Mouse (Mus musculus) T-helper 17 cell (primary cell): Measurements from ENCODE around the gene Dmrtc2.
"Not testable (repeated sequence)": the region's sequence is repeated elsewhere in the genome, so short reads cannot be mapped to it uniquely, and the experiment has no call there.

Source experiments
- in situ Hi-C, 2 experiments: fragments of 300-600 bp; cut with MboI, MseI; formaldehyde crosslinking; loops; 1 replicate in 1 of 2; 2 replicates in 1 of 2; pipeline ENCODE4 v1.15.1; 2025; ENCODE audit warnings: high pct_unique_total_duplicates in 2 of 2

Dmrtc2 gene

DNA sequence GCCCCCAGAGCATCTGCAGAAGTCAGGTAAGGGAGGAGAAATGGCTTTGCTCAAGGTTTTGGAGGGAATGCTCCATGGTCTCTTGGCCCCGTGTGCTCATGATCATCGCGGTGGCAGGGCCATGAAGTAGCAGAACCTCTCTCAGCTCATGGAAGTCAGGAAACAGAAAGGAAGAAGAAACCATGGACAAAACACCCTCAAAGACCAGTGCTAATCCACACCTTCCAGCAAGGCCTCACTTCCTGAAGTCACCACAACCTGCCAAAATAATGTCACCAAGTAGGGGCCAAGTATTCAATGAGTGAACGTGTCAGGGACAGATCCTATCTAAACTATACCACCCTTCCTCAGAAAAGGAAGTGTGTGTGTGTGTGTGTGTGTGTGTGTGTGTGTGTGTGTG, 7.0 kb upstream of the Dmrtc2 start:
- in situ Hi-C loops, result no loop called here

DNA sequence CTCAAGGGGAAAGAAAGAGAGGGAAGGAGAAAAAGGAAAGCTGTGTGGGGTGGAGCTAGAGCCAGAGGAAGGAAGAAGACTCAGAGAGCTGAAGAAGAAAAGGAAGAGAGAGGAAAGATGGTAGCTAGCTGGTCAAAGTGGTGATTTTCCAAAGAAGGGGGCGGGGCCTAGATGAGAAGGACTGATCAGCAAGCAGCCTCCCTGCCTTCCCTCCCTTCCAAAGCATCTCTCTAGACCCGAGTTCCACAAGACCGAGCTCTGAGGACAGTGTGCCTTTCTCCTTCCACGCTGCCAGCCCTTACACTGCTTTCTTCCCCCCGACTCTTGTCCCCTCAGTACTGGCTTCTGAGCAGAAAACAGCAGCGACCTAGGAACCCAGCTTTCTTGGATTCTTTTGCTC, 5.7 kb upstream of the Dmrtc2 start:
- in situ Hi-C loops, result no loop called here

DNA sequence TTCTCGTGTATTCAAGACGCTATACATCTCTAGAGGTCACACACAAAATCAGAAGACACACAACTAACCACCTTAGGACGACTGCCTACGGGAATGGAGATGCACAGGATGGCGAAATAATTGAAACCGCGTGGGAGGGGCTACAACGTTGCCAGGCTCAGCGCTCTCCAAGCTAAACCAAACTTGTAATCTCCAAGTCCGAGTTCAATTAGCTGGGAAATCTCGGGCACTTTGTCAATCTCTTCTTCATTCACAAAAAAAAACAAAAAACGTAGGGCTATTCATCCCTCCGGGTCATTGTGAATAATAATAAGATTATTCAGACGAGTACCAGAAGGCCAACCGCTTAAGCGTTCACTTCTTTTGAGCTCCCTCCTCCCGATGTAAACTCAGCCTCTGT, 777 bp upstream of the Dmrtc2 start:
- in situ Hi-C loops, result no loop called here

DNA sequence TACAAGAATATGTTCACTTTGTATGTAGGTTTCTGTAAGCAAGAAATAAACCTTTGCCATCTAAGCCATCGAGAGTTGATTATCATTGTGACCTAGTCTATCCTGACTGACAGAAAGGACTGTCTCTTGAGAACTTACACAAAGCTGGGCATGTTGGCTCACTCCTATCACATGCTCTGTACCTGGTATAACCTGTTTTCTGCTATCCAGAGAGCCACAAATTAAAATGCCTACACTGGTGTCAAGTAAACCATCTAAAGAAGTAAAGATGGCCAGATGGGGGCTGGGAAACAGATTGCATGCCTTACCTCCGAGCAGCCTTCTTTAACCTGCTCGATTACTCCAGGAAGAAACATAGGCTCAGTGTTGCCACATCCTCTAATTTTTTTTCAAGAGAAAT, 7.7 kb downstream of the Dmrtc2 start:
- in situ Hi-C loops, result no loop called here

DNA sequence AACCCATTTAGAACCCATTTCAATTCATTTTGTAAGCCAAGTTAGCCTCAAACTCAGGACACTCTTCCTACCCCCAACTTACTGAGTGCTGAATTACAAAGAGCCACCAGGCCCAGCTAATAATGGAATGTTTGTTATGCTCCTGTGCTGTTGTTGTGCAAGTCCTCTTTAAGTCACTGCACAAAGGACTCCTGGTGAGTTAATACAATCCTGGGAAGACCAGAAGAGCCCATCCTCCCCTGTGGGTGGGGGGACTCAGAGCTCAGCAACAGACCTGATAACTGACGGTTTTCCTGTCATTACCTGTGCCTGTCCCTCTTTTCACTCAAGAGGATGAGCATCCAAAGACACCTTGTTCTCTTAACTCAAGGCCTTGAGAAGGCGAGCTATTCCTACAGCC, 9.8 kb downstream of the Dmrtc2 start:
- in situ Hi-C loops, result loop anchor here in 1 of 2 experiments (5.0 to 10.0 kb wide), 2 partner anchors 62 to 495 kb away; no protein-coding TSS in a partner anchor

DNA sequence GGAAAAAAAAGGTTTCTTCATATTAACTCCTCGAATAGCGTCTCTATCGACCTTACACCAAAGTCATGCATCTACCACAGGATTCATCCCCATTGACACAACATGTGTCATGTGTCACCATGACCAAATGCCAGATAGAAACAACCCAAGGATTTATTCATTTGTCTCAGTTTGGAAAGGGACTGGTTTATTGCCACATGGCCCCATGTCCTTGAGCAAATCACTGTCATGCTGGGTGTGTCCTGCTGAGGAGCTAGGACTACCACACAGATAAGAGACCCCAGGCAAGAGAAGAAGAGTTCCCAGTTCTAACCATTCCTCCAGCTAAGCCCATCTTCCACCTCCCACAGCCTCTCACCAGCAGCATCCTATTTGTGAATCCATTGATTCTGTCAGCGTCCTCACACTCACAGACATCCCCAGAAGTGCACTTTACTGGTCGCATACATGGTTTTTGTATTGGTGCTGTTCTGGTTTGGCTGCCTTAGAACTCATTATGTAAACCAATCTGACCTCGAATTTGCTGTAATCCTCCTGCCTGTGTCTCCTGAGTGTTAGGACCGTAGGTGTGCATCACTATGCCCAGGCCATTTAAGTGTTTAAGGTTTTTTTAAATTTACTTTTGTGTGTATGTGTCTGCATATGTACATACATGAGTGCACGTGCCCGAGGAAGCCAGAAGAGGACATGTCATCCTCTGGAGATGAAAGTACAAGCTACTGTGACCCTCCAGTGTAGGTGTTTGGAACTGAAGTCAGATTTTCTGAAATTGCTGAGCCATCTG, 12.8 kb downstream of the Dmrtc2 start:
- in situ Hi-C loops, result loop anchor here in 1 of 2 experiments (5.0 to 10.0 kb wide), 2 partner anchors 65 to 498 kb away; no protein-coding TSS in a partner anchor

DNA sequence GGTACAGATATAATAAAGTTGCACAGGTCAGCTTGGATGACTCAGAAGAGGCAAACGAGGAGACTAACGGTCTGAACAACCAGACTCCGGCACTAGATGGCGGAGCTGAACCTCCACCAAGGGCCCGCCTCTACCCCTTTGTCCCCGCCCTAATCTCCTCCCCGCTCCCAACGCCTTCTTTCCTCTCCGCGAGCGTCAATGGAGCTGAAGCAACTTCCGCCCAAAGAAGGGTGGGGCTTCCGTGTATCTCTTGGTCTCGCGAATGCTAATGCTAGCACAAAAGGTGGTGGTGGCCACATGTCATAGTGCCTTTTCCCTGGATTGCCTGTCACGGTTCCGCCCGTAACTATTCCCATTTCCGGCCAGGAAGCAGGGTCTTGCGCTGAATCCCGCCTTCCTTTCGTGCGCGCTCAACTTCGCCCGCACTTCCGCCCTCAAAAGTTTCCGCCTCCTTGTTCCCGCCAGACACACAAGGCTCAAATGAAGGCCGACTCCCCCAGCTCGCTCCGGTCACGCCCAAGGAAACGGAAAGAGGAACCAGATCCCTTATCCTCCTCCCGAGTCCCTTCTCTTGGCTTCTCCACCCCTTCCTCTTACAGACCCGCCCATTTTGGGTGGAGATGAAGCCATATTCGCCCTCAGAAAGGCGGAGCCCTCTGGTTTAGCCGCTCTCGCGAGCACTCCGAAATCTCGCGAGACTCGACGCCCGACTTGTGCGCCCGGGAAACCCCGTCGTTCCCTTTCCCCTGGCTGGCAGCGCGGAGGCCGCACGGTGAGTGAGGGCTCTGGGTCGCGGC, 14.2 kb downstream of the Dmrtc2 start, which contains the start of gene Rps19:
Gene Rps19 (plus strand): TSS at position 476 of the 797 bp plus-strand sequence.
- in situ Hi-C loops, result loop anchor here in 1 of 2 experiments (5.0 to 10.0 kb wide), 2 partner anchors 67 to 499 kb away; no protein-coding TSS in a partner anchor

DNA sequence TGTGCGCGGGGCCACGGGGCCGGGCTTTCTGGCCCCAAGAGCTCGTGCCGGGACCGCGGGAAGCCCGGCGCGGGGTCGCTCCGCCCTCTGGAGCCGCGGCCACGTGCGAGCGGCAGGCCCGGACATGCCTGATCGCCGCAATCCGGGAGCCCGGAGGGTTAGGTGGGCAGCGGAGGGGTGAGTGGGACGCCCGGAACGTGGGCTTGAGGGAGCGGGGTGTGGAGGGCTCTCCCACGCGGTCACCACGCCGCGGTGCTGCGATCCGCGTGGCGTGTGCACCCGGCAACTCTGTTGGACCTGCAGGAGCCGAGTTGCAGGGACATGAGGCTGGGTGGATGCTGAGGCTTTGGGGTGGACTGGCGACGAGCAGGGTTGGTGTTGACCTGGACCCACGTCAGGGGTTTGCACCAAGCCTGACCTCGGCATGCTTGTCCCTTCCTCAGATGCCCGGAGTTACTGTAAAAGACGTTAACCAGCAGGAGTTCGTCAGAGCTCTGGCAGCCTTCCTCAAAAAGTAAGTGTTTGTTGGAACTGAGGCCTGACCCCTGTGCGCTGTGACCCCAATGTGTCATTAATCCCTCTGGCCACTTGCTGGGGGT, 14.9 kb downstream of the Dmrtc2 start:
- in situ Hi-C loops, result loop anchor here in 1 of 2 experiments (5.0 to 10.0 kb wide), 2 partner anchors 67 to 500 kb away; no protein-coding TSS in a partner anchor

DNA sequence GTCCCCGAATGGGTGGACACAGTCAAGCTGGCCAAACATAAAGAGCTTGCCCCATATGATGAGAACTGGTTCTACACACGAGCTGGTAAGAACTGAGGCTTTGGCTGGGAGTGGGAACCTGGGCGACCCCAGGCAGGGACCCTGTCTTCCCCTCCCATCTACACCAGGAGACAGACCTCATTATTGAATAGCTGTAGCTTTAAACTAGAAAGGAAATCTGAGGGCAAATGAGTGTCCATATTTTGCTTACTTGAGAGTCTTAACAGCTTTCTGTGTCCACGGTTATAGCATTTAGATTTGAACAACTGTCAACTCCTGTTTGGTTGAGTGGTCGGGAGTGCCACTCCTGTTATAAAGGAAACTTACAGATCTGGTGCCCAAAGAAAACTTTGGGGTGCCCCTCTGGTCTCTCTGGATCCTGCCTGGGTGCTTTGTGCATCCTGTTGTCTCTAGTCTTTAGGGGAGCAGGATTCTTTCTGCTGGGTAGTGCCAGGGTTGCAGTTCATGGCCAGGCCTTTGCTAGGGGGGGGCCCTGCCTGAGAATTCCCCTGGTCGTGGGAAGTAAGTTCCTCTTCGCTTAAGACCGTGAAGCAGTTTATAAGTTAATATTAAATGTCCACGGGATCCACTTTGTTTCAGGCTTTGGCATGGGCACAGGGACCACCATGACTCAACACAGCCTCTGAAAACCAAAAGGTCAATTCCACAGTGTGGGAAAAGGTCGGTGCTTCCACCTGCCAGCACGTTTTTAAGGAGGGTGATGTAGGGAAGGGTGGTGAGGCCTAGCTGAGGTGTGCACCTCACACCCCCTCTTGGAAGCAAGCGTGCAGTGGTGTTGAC, 15.8 kb downstream of the Dmrtc2 start:
- in situ Hi-C loops, result loop anchor here in 1 of 2 experiments (10.0 kb wide), 1 partner anchor 501 kb away; no protein-coding TSS in a partner anchor

DNA sequence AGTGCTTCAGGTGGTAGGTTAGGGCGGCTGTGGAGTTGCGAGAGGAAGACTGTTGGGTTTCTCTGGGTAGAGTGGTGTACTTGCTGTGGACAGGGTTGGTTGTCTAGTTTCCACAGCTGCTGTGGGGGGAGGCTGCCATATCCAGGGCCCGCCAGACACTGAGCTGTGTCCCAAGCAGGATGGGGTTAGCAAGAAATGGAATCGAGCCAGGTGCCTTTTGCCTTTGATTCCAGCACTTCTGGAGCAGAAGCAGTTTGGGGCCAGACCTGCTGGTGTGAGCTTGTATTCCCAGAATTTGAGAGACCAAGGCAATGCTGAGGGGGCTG, 16.4 kb downstream of the Dmrtc2 start:
- in situ Hi-C loops, result loop anchor here in 1 of 2 experiments (10.0 kb wide), 1 partner anchor 501 kb away; no protein-coding TSS in a partner anchor

DNA sequence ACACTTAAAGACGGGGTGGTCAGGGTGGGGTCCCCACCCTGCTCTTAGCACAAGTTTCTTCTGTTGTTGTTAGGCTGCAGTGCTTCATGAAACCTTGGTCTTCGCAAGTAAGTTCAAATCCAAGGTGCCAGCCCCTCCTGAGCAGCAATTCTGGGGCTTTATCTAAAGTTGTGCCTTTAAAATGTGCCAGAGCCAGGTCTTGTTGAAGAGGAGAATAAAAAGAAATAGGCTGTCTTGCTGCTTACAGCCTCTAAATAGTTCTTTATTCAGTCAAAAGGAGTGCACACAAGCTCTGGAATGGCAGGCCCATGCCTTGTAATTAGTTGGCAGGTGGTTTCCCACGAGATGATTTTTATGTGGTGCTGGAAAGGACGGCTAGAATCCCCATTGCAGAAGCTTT, 17.2 kb downstream of the Dmrtc2 start:
- in situ Hi-C loops, result loop anchor here in 1 of 2 experiments (10.0 kb wide), 1 partner anchor 502 kb away; no protein-coding TSS in a partner anchor

DNA sequence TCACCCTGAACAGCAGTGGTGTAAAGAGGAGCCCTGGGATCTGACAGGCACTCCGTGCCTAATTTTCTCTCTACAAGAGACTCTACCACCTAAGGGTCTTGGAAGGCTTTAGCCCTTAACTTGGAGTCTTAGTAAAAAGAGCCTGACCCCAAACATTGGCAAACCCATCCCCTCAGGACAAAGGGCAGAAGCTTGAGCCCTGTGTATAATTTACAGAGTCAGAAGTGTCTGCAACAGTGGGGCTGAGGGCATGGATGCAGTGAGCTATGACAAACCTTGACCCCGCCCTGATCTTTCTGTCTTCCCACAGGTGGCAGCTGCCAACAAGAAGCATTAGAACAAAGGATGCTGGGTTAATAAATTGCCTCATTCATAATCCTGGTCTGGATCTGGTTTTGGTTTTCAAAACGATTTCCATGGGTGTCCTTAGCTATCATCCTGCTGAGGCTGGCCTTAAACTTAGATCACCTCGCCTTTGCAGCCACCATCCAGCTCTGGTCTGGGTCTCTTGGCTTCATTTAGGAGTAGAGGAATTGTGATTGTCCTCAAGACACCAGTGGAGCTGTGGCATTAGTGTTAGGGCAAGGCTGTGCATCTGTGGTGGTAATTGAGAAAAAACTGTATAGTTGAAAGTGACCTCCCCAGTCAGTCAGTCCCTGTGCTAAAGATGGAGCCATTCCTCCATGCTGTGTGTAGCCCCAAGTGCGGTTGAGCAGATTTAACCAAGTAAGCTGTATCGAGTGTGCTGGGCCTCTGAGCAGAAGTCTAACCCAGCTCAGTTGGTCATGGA, 19.8 kb downstream of the Dmrtc2 start:
- in situ Hi-C loops, result loop anchor here in 1 of 2 experiments (10.0 kb wide), 1 partner anchor 505 kb away; no protein-coding TSS in a partner anchor

DNA sequence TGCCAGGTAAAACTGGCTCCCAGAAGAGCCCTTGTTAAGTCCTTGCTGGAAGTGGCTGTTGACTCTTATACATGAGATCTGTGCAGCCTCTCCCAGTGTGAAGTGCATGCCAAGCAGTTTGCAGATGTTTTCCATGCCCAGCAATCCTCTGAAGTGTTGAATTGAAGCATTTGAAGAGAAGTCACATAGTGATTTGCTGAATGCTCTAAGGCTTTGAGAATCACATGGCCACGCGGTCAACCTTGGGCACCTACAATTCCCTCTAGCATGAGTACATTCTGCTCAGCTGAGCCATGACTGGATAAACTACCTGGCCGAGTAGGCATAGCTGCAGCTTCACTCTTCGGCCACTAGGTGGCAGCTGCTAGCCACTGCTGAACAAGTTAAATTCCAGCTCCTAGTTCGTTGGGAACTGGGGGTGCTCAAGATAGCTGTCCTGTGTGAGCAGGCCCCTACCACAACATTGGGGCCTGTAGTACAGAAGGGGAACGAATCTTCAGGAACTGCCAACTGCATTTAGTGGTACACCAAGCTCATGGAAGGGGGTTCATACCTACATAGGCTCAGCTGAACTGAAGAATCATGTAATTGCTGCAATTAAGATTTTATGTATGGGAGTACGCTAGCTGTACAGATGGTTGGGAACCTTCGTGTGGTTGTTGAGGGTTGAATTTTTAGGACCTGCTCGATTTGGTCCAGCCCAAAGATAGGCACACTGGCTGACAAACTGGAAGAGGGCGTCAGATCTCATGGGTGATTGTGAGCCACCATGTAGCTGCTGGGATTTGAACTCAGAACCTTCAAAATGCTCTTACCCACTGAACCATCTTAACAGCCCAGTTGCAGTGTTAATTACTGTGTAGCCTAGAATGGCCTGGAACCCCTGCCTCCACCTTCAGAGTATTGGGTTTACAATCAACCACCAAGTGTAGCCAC, 20.7 kb downstream of the Dmrtc2 start:
- in situ Hi-C loops, result no loop called here

DNA sequence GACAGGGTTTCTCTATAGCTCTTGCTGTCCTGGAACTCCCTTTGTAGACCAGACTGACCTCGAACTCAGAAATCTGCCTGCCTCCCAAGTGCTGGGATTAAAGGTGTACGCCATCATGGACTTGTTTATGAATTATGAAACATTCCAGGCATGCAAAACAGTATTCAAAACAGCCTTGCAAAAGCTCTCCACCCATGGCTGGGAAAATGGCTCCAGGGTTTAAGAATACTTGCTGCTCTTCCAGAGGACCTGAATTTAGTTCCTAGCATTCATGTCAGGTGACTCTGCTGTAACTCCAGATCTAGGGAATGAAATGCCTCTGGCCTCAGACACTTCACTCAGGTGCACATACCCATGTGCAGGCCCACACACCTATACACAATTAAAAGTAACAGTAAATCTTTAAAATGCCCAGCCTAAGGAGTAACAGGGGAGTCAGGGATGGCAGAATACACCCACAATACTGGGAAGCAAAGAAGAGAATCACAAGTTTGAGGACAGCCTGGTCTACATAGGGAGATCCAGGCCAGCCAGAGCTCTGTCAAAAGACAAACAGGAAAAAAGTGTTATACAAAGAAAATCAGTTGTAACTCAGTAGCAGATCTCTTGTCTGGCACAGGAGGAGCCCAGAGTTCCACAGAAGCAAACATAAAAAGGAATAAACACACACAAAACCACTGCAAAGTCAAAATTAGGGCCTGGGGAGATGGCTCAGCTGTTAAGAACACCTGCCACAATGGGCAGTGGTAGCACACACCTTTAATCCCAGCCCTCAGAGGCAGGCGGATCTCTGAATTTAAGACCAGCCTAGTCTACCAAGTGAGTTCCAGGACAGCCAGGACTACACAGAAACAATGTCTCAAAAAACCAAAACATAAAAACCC, 21.6 kb downstream of the Dmrtc2 start:
- in situ Hi-C loops, result no loop called here

DNA sequence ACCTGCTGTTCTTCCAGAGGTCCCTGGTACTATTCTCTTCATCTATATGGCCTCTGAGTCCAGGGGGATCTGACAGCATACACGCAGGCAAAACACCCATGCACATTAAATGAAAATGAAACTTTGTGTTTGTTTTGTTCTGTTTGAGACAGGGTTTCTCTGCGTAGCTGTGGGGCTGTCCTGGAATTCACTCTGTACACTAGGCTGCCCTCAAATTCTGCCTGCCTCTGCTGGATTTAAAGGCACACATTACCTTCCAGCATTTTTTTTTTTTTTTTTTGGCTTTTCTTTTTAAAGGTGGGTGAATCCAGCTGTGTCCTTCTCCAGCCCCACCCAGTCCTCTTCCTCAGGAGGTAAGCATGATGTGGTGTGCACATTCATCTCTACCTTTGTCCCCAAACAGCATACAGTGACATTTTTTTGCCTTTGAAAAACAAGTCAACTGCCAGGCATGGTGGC, 22.3 kb downstream of the Dmrtc2 start:
- in situ Hi-C loops, result no loop called here

DNA sequence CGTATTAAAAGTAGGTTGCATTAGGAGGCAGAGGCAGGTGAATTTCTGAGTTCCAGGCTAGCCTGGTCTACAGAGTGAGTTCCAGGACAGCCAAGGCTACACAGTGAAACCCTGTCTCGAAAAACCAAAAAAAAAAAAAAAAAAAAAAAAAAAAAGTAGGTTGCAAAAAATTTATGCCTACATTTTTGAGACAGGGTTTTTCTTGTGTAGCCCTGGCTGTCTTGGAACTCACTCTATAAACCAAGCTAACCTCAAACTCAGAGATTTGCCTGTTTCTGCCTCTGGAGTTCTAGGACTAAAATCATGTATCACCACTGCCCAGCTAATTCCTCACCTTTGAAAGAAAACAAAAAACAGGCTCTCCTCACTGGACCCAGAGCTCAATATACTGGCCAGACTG, 25.9 kb downstream of the Dmrtc2 start:
- in situ Hi-C loops, result not testable (repeated sequence)

DNA sequence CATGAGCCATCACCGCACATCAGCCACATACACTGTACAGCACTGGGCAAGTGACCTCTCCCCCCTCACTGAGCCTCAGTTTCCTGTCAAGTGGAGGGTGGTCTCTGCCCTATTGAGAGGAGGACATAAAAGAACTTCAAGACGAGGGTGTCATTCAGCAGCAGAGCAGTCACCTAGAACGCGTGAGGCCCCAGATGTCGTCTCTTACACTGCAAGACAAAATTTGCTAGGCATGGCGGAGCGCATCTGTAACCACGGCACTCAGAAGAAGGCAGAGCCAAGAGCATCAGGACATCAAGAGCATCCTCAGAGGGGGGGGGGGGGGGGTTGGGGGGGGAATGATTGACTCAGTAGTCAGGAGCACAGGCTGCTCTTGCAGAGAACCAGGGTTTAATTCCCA, 26.4 kb downstream of the Dmrtc2 start:
- in situ Hi-C loops, result no loop called here

DNA sequence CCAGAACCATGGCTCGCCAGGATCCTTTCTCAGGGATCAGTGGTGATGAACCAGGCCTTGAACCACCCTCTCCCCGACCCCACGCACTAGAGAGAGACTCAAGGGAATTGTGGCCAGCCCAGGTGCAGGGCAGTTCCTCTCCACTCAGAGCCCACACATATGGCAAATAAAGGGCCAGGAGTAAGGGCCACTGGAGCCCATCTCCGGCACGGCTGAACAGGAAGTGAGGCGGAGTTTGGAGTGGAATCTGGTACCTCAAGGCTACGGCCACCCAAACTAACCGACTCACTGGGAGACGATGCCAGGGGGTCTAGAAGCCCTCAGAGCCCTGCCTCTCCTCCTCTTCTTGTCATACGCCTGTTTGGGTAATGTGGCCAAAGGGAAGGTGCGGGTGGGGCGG, 27.4 kb downstream of the Dmrtc2 start, which contains the start of gene Cd79a:
Gene Cd79a (plus strand): TSS at position 158 of the 400 bp plus-strand sequence.
- in situ Hi-C loops, result no loop called here
